In the genomic region with DNA sequence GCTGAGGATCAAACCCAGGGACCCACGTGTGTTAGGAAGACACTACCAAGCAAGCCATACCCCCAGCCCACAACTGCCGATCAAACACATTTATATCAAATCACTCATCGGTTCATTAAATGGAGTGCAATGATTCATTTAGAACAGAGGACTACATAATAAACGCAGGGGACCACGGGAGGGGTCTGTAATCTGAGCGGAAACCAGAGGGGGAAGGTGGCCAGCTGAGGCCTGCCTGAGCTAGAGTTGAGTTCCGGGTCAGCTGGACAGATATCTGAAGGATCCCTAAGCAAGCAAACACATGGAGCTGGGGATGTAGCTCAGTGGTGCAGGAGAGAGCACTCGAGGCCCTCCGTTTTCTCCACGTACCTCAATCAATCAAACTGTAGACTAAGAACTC, we compare ENCODE assay signal across 23 mouse cellular contexts. TPM values are rescaled to one million over a fixed set of nuclear protein-coding genes. Genes with fewer than 3 reads are reported as not detected.
"Had no signal": no experiment of that assay in that cellular context is flagged by ENCODE, and none has a peak within 500 bp of the region (broad histone marks: within the 10 kb centered on the region; RNA-seq: fewer than 3 reads in every experiment).

No protein-coding gene starts in this region.

- H3K9me3 ChIP-seq: kidney, embryonic 15.5 days; limb, embryonic 12.5 days; limb, embryonic 15.5 days; midbrain, embryonic 13.5 days had no signal

- H3K4me2 ChIP-seq: kidney, embryonic 15.5 days; limb, embryonic 12.5 days; limb, embryonic 15.5 days; liver, embryonic 11.5 days; lung, embryonic 14.5 days; midbrain, embryonic 13.5 days had no signal

- ATAC-seq: liver, postnatal 0 days; lung, postnatal 0 days; midbrain, embryonic 13.5 days; midbrain, embryonic 16.5 days had no signal

- H3K27me3 ChIP-seq: kidney, embryonic 15.5 days; limb, embryonic 12.5 days; limb, embryonic 15.5 days; midbrain, embryonic 13.5 days had no signal

- H3K9ac ChIP-seq: kidney, embryonic 15.5 days; limb, embryonic 12.5 days; limb, embryonic 15.5 days; liver, embryonic 14.5 days; liver, postnatal 0 days; lung, embryonic 14.5 days; midbrain, embryonic 13.5 days had no signal

- H3K4me3 ChIP-seq: kidney, embryonic 15.5 days; left cerebral cortex, adult 2 months; limb, embryonic 12.5 days; limb, embryonic 15.5 days; midbrain, embryonic 13.5 days had no signal

- DNase-seq: kidney, postnatal 10 days; kidney, postnatal 36 days; layer of hippocampus, postnatal 36 days; liver, postnatal 0 days; lung, embryonic 14.5 days; right cerebral cortex, postnatal 14 days; right cerebral cortex, postnatal 4 days; thymus, adult 2 months; thymus, postnatal 14 days; thymus, postnatal 4 days had no signal

- H3K36me3 ChIP-seq: midbrain, embryonic 13.5 days had no signal

- H3K4me1 ChIP-seq: limb, embryonic 12.5 days; limb, embryonic 15.5 days; midbrain, embryonic 13.5 days had no signal

- H3K27ac ChIP-seq: kidney, embryonic 15.5 days; left cerebral cortex, adult 2 months; limb, embryonic 12.5 days; limb, embryonic 15.5 days; liver, embryonic 14.5 days; macrophage; midbrain, embryonic 13.5 days; stomach, postnatal 0 days had no signal

RNA-seq across cellular contexts. Expression of gene Axdnd1, which starts 32.9 kb away (rescaled TPM):
- total RNA-seq: monocyte, adult 5-6 weeks had no signal
- polyA plus RNA-seq: liver, postnatal 0 days; neural tube, embryonic 11.5 days had no signal
